Comparison of ENCODE assay signal across 14 mouse cellular contexts in the genomic region with DNA sequence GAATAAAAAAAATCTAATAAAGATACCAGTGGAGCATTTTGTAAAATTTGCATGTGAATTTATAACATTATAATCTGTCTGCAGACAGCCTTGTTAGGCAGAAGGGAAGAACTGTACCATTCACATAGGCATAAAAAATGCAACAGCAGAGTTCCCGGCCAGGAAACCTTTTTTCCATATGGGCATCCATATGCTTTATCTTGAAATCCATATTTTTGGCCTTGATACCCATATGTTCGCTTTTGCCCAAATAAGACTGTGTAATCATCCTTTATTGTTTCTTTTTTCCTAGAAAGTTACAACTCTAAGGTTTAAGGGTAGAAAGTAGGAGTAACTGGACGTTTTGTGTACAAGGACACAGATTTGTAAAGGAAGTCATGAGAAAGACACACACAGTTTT.
"Had no signal": no experiment of that assay in that cellular context is flagged by ENCODE, and none has a peak within 500 bp of the region (broad histone marks: within the 10 kb centered on the region; RNA-seq: fewer than 3 reads in every experiment).

No protein-coding gene starts in this region.

- H3K36me3 ChIP-seq: limb, embryonic 13.5 days; midbrain, embryonic 12.5 days; neural tube, embryonic 13.5 days; stomach, embryonic 15.5 days had no signal

- H3K4me1 ChIP-seq: neural tube, embryonic 13.5 days; stomach, embryonic 15.5 days had no signal

- H3K4me3 ChIP-seq: layer of hippocampus, adult 2 months; limb, embryonic 13.5 days; midbrain, embryonic 12.5 days; neural tube, embryonic 13.5 days; stomach, embryonic 15.5 days had no signal

- H3K27me3 ChIP-seq: limb, embryonic 13.5 days; neural tube, embryonic 13.5 days; stomach, embryonic 15.5 days had no signal

- H3K9me3 ChIP-seq: midbrain, embryonic 12.5 days; stomach, embryonic 15.5 days had no signal

- H3K27ac ChIP-seq: kidney, postnatal 0 days; layer of hippocampus, adult 2 months; limb, embryonic 13.5 days; liver, embryonic 14.5 days; midbrain, embryonic 12.5 days; neural tube, embryonic 13.5 days; stomach, embryonic 15.5 days had no signal

- H3K4me2 ChIP-seq: limb, embryonic 13.5 days; midbrain, embryonic 12.5 days; neural tube, embryonic 13.5 days; stomach, embryonic 15.5 days had no signal

- ATAC-seq: midbrain, embryonic 16.5 days had no signal

- H3K9ac ChIP-seq: limb, embryonic 13.5 days; liver, embryonic 14.5 days; midbrain, embryonic 12.5 days; neural tube, embryonic 13.5 days; stomach, embryonic 15.5 days had no signal

- DNase-seq: kidney, adult 11 months; kidney, adult 9 months; kidney, postnatal 36 days; left cerebral cortex, postnatal 4 days; lung, adult 18-20 months; thymus, postnatal 36 days had no signal
